Mouse (Mus musculus): ENCODE data around the gene Pard6a. TPM values are rescaled to one million over a fixed set of nuclear protein-coding genes. Genes with fewer than 3 reads are reported as not detected.

Pard6a gene
- polyA plus RNA-seq, 1 experiment from 2014 or later, result 20.5 TPM

Other genes with a start within 250 kb of the Pard6a start
- 31.9 and 42.4 TPM in 2 replicates for gene Tppp3, start 229.6 kb upstream of the Pard6a start, polyA plus RNA-seq (2015; fragmentation: Nextera tagmentation; extraction: Ambion mirVana)
- gene Zdhhc1, start 204.2 kb upstream of the Pard6a start, polyA plus RNA-seq (2015; fragmentation: Nextera tagmentation; extraction: Ambion mirVana), result 5.8 and 6.9 TPM in 2 replicates
- 0.26 and 0.28 TPM in 2 replicates for gene Hsd11b2, start 182.4 kb upstream of the Pard6a start, polyA plus RNA-seq (2015; fragmentation: Nextera tagmentation; extraction: Ambion mirVana)
- 97.3 and 105 TPM in 2 replicates for gene Atp6v0d1, start 135.1 kb upstream of the Pard6a start, polyA plus RNA-seq (2015; fragmentation: Nextera tagmentation; extraction: Ambion mirVana)
- gene Ripor1, start 95.9 kb upstream of the Pard6a start, polyA plus RNA-seq (2015; fragmentation: Nextera tagmentation; extraction: Ambion mirVana), result 28.5 and 30.8 TPM in 2 replicates
- gene Ctcf, start 64.6 kb upstream of the Pard6a start, polyA plus RNA-seq (2015; fragmentation: Nextera tagmentation; extraction: Ambion mirVana), result 213 and 255 TPM in 2 replicates
- gene Agrp, start 63.8 kb upstream of the Pard6a start, polyA plus RNA-seq (2015; fragmentation: Nextera tagmentation; extraction: Ambion mirVana), result 1.2 TPM in 2 replicates
- gene Carmil2, start 14.9 kb upstream of the Pard6a start, polyA plus RNA-seq (2015; fragmentation: Nextera tagmentation; extraction: Ambion mirVana), result 53.7 and 63.6 TPM in 2 replicates
- gene Acd, start within 50 bp of the Pard6a start, polyA plus RNA-seq (2015; fragmentation: Nextera tagmentation; extraction: Ambion mirVana), result 66.7 and 72.9 TPM in 2 replicates
- gene 4933405L10Rik, start 6.5 kb downstream of the Pard6a start, polyA plus RNA-seq (2015; fragmentation: Nextera tagmentation; extraction: Ambion mirVana), result 0.12 TPM in 1 of 2 replicates, not detected in the other
- gene Enkd1, start 7.1 kb downstream of the Pard6a start, polyA plus RNA-seq (2015; fragmentation: Nextera tagmentation; extraction: Ambion mirVana), result 28.7 and 29.4 TPM in 2 replicates
- gene Gfod2, start 57.5 kb downstream of the Pard6a start, polyA plus RNA-seq (2015; fragmentation: Nextera tagmentation; extraction: Ambion mirVana), result 9.0 and 11.3 TPM in 2 replicates
- 8.4 and 9.9 TPM in 2 replicates for gene Ranbp10, start 126.2 kb downstream of the Pard6a start, polyA plus RNA-seq (2015; fragmentation: Nextera tagmentation; extraction: Ambion mirVana)
- 0.10 and 0.18 TPM in 2 replicates for gene Tsnaxip1, start 126.6 kb downstream of the Pard6a start, polyA plus RNA-seq (2015; fragmentation: Nextera tagmentation; extraction: Ambion mirVana)
- 25.1 and 28.2 TPM in 2 replicates for gene Cenpt, start 152.1 kb downstream of the Pard6a start, polyA plus RNA-seq (2015; fragmentation: Nextera tagmentation; extraction: Ambion mirVana)
- gene Thap11, start 154.0 kb downstream of the Pard6a start, polyA plus RNA-seq (2015; fragmentation: Nextera tagmentation; extraction: Ambion mirVana), result 55.4 and 56.2 TPM in 2 replicates
- gene Nutf2, start 159.4 kb downstream of the Pard6a start, polyA plus RNA-seq (2015; fragmentation: Nextera tagmentation; extraction: Ambion mirVana), result 169 and 192 TPM in 2 replicates
- gene Edc4, start 179.7 kb downstream of the Pard6a start, polyA plus RNA-seq (2015; fragmentation: Nextera tagmentation; extraction: Ambion mirVana), result 35.6 and 39.0 TPM in 2 replicates
- gene Nrn1l, start 192.4 kb downstream of the Pard6a start, polyA plus RNA-seq (2015; fragmentation: Nextera tagmentation; extraction: Ambion mirVana), result 0.56 and 0.68 TPM in 2 replicates
- 18.4 and 21.6 TPM in 2 replicates for gene Pskh1, start 199.3 kb downstream of the Pard6a start, polyA plus RNA-seq (2015; fragmentation: Nextera tagmentation; extraction: Ambion mirVana)
- 0.99 TPM in 2 replicates for gene Ctrl, start 232.7 kb downstream of the Pard6a start, polyA plus RNA-seq (2015; fragmentation: Nextera tagmentation; extraction: Ambion mirVana)
- gene Psmb10, start 237.3 kb downstream of the Pard6a start, polyA plus RNA-seq (2015; fragmentation: Nextera tagmentation; extraction: Ambion mirVana), result 385 and 398 TPM in 2 replicates
- gene Lcat, start 242.2 kb downstream of the Pard6a start, polyA plus RNA-seq (2015; fragmentation: Nextera tagmentation; extraction: Ambion mirVana), result 0.40 and 0.62 TPM in 2 replicates

Measured in thymus, postnatal 0 days (tissue).